Mouse (Mus musculus) forebrain, postnatal 0 days (tissue): ENCODE measurements at regions not wholly inside any gene's neighbourhood (a gene's known extent, or its start where the extent isn't known, plus 50 kb on each side); places are given as distances from the start of the nearest gene placed in this dataset.

Source experiments
- ATAC-seq: fragments of 200-750 bp; cut with Nextera tagmentation; 2 replicates; pipeline ENCODE4 v1.8.0; 2017; ENCODE audit warnings: mild to moderate bottlenecking, moderate library complexity
- DNase-seq: peaks from one replicate; pipeline ENCODE4 v3.0.0-alpha.2; 2015
- H3K27ac ChIP-seq: fragments of 300-500 bp; sonication (generic); 2 replicates; pipeline ENCODE4 v1.5.1; 2014; ENCODE audit warnings: low read depth, mild to moderate bottlenecking, antibody characterized with exemption, low read length, moderate library complexity, mixed read lengths
- H3K27me3 ChIP-seq: fragments of 300-500 bp; sonication (generic); 2 replicates; pipeline ENCODE4 v1.6.1; 2014; ENCODE audit warnings: mild to moderate bottlenecking, low read length, mixed read lengths; ENCODE audit not compliant: insufficient read depth
- H3K36me3 ChIP-seq: fragments of 300-500 bp; sonication (generic); 2 replicates; pipeline ENCODE4 v1.6.1; 2014; ENCODE audit warnings: mild to moderate bottlenecking, moderate library complexity; ENCODE audit not compliant: insufficient read depth
- H3K4me1 ChIP-seq: fragments of 300-500 bp; sonication (generic); 2 replicates; pipeline ENCODE4 v1.6.1; 2014; ENCODE audit warnings: antibody characterized with exemption; ENCODE audit not compliant: insufficient read depth
- H3K4me2 ChIP-seq: fragments of 300-500 bp; sonication (generic); 2 replicates; pipeline ENCODE4 v1.6.1; 2014; ENCODE audit warnings: low read depth, mild to moderate bottlenecking, moderate library complexity
- H3K4me3 ChIP-seq: fragments of 300-500 bp; sonication (generic); 2 replicates; pipeline ENCODE4 v1.5.1; 2014; ENCODE audit warnings: low read depth, low read length, mixed read lengths
- H3K9ac ChIP-seq: fragments of 300-500 bp; sonication (generic); 2 replicates; pipeline ENCODE4 v1.6.1; 2014; ENCODE audit warnings: mild to moderate bottlenecking
- H3K9me3 ChIP-seq: fragments of 300-500 bp; sonication (generic); 2 replicates; pipeline ENCODE4 v1.6.1; 2016; ENCODE audit warnings: low read length
- CTCF ChIP-seq: sonication (generic); IDR thresholded peaks from 2 replicates; pipeline ENCODE4 v1.5.1; 2016; ENCODE audit warnings: antibody characterized with exemption, control low read depth, low read depth
- WGBS: fragments of 180-500 bp; shearing (Covaris S2); extraction: QIAGEN DNeasy Blood & Tissue Kit; methylation state at CpG from one replicate; pipeline ENCODE4 v1.1.7; 2014; 5-methylcytosine and 5-hydroxymethylcytosine counted together

- no peaks in the 10 kb centered on the region for H3K9me3 ChIP-seq
- no peaks in the 10 kb centered on the region for H3K4me1 ChIP-seq
- 58% methylated on average over 2 of the region's 2 CpGs for WGBS
- H3K4me3 ChIP-seq: no peak overlapping the region
- DNase-seq (peak; percentile 30), ATAC-seq (peak; percentile 82)
- no peak overlapping the region for H3K4me2 ChIP-seq
- no peaks in the 10 kb centered on the region for H3K27me3 ChIP-seq
- H3K9ac ChIP-seq: no peak overlapping the region
- TF ChIP-seq CTCF: no peak
- no peak overlapping the region for H3K27ac ChIP-seq
- H3K36me3 ChIP-seq: no peaks in the 10 kb centered on the region
Observed at GRCm38 (mm10) chr14:114904109-114904508, 187.9 kb upstream of the Gpc5 start.

DNA sequence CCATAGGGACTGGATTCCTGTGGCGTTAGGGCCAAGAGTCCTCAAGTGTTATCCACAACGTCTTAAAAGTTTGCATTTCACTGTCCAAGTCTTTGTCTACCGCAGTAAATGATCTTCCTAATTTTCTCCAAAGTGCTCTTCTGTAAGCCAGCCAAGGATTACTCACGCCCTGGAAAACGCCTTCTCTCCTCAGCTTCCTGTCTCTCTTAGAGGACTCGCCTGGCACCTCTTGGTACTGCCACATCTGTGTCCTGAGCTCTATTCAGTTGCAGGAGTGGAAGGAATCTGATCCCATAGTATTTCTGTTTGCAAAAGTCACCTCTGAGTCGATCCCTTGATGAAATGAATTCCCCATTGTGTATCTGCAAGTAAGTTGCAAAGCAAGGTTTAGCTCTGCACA is 179.7 kb upstream of the Gpc5 start:
- no peak overlapping the region for H3K4me2 ChIP-seq
- no peaks in the 10 kb centered on the region for H3K27me3 ChIP-seq
- H3K36me3 ChIP-seq: no peaks in the 10 kb centered on the region
- no peaks in the 10 kb centered on the region for H3K9me3 ChIP-seq
- ATAC-seq (no peak), DNase-seq (no peak)
- no peak for TF ChIP-seq CTCF
- H3K4me3 ChIP-seq: no peak overlapping the region
- WGBS: 66% methylated on average over 7 of the region's 7 CpGs
- no peak overlapping the region for H3K9ac ChIP-seq
- H3K27ac ChIP-seq: no peak overlapping the region
- no peaks in the 10 kb centered on the region for H3K4me1 ChIP-seq

GRCm38 (mm10) chr14:114913238-114913637 is 178.8 kb upstream of the Gpc5 start:
- Histone ChIP-seq H3K4me3 (no peak overlapping the region), H3K9me3 (no peaks in the 10 kb centered on the region), H3K27me3 (no peaks in the 10 kb centered on the region), H3K27ac (no peak overlapping the region), H3K4me1 (no peaks in the 10 kb centered on the region), H3K4me2 (no peak overlapping the region), H3K36me3 (no peaks in the 10 kb centered on the region), H3K9ac (no peak overlapping the region)
- peak; percentile 75 for ATAC-seq
- peak; percentile 75 for TF ChIP-seq CTCF
- peak; percentile 78 for DNase-seq
- 44% methylated on average over 5 of the region's 5 CpGs for WGBS

GRCm38 (mm10) chr14:114945744-114946143 is 146.3 kb upstream of the Gpc5 start:
- H3K27me3 ChIP-seq: no peaks in the 10 kb centered on the region
- no peaks in the 10 kb centered on the region for H3K9me3 ChIP-seq
- no peak for TF ChIP-seq CTCF

GRCm38 (mm10) chr14:114946321-114946720 is 145.7 kb upstream of the Gpc5 start:
- Histone ChIP-seq H3K27ac (no peak overlapping the region), H3K9me3 (no peaks in the 10 kb centered on the region), H3K9ac (no peak overlapping the region), H3K4me1 (no peaks in the 10 kb centered on the region), H3K27me3 (no peaks in the 10 kb centered on the region), H3K4me2 (no peak overlapping the region), H3K36me3 (no peaks in the 10 kb centered on the region), H3K4me3 (no peak overlapping the region)
- no peak for TF ChIP-seq CTCF
- 75% methylated on average over 7 of the region's 7 CpGs for WGBS
- DNase-seq (no peak), ATAC-seq (no peak)

More at GRCm38 (mm10) chr14:114945744-114946143, 146.3 kb upstream of the Gpc5 start:
- Histone ChIP-seq H3K27ac (no peak overlapping the region), H3K36me3 (no peaks in the 10 kb centered on the region), H3K4me2 (no peak overlapping the region), H3K9ac (no peak overlapping the region), H3K4me1 (no peaks in the 10 kb centered on the region), H3K4me3 (no peak overlapping the region)
- WGBS: 87% methylated on average over 6 of the region's 6 CpGs
- ATAC-seq (no peak), DNase-seq (no peak)

- DNase-seq (no peak), ATAC-seq (peak; percentile 56)
- Histone ChIP-seq H3K9me3 (no peaks in the 10 kb centered on the region), H3K27ac (no peak overlapping the region), H3K4me2 (peak overlapping the region; percentile 38), H3K4me1 (no peaks in the 10 kb centered on the region), H3K9ac (peak overlapping the region; percentile 2; the same call in 1 of the 2 replicates), H3K27me3 (no peaks in the 10 kb centered on the region), H3K4me3 (peak overlapping the region; percentile 18), H3K36me3 (no peaks in the 10 kb centered on the region)
- TF ChIP-seq CTCF: no peak
- WGBS: 47% methylated on average over 21 of the region's 21 CpGs
Observed at GRCm38 (mm10) chr14:114948341-114949155, 143.5 kb upstream of the Gpc5 start.

GRCm38 (mm10) chr14:114949156-114949496 is 142.9 kb upstream of the Gpc5 start:
- Histone ChIP-seq H3K4me3 (no peak overlapping the region), H3K9me3 (no peaks in the 10 kb centered on the region), H3K4me1 (no peaks in the 10 kb centered on the region), H3K36me3 (no peaks in the 10 kb centered on the region), H3K27me3 (no peaks in the 10 kb centered on the region), H3K4me2 (peak overlapping the region; percentile 38; the same call in 1 of the 2 replicates), H3K27ac (no peak overlapping the region), H3K9ac (no peak overlapping the region)
- no peak for TF ChIP-seq CTCF
- DNase-seq (no peak), ATAC-seq (no peak)
- 62% methylated on average over 5 of the region's 5 CpGs for WGBS
